Mouse (Mus musculus) ovary, adult 10 weeks (tissue): Measurements from ENCODE around the gene Fam13c. TPM values are rescaled to one million over a fixed set of nuclear protein-coding genes. Genes with fewer than 3 reads are reported as not detected.

Experiments
- polyA plus RNA-seq: library from polyadenylated mRNA; stranded (reverse); fragments of 350-450 nt; fragmentation: Illumina TruSeq; extraction: RNeasy Lipid Tissue Mini Kit (QIAGEN cat#74804); gene quantifications from one replicate; pipeline ENCODE4 v1.2.3, GENCODE M21; 2014

The Fam13c gene
- 28.4 TPM for polyA plus RNA-seq

DNA sequence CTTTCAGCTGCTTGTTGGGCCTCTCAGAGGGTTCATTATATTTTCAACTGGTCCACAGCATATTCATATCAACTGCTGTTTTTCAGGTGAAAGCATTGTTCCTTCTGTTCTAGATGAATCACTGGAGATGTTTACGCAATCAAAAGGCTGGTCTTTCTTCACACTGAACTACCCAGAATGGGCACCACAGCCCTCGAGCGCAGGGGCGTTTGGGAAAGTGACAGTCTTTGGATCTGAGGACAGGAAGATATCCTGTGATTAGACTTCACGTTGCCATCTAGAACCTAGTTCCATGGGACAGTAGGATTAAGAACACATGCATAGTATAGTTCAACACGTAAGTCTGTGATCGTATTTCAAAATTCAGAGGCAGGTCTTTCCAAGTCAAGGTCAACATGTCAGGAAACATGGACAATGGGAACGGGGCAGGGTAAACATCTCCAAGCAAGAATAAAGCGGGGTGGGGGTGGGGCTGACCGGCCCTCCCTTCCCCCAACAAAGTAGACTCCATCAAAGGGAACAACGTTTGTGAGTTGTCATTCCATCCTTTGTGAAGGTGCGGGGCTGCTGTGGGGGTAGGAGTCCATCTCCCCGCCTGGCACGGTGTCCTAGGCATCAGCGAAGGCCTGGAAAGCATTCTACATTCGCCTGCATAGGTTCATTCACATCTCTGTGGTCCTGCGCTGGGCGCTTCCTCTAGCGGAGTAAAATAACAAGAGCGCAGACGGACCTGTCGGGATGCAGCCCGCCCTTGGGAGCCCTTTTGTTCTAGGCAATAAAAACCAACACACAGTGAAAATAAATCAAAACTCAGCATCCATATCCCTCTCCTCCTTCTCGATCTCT lies at the start of gene Fam13c:
TSS of gene Fam13c (plus strand) at position 806 of the 846 bp plus-strand sequence.

Other genes starting within 250 kb of the Fam13c start
- gene Mrln, start 235.8 kb upstream of the Fam13c start, polyA plus RNA-seq: not detected
- 22.7 TPM for gene Slc16a9, start 195.4 kb upstream of the Fam13c start, polyA plus RNA-seq
- gene Phyhipl, start 215.5 kb downstream of the Fam13c start, polyA plus RNA-seq: 0.68 TPM